Mouse (Mus musculus): ENCODE measurements around the gene Sh3bgrl2. TPM values are rescaled to one million over a fixed set of nuclear protein-coding genes. Genes with fewer than 3 reads are reported as not detected.

Gene Sh3bgrl2
- total and polyA plus RNA-seq, 3 experiments: 2.6 to 10.1 (median 3.7) TPM

DNA sequence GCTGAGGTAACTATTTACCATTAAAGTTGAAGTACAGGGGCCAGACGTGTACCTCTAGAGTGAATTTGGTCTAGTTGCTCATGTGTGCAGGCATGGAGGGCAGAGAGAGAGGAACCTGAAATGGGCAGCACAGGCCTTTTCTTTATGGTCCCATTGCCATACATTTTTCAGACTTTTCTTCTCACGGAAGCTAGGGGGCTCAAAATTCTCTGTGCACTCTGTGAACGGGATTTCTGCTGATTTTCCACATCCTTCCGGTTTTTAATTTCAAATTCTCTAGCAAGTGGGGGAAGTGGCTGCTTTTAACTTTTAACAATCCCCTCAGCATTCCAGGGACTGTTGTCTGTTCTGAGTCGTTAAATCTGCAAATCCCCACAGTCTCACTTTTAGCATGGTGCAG, 83.8 kb downstream of the Sh3bgrl2 start:
- H3K9ac ChIP-seq (ENCODE audit: low read depth, low read length): no peak overlapping the region
- no peaks in the 10 kb centered on the region for H3K27me3 ChIP-seq (ENCODE audit: control insufficient read depth, insufficient read depth, low read length)
- DNase-seq: no peak
- no peaks in the 10 kb centered on the region for H3K79me2 ChIP-seq (replicated peaks; ENCODE audit: control insufficient read depth, insufficient read depth, low read length)
- H3K27ac ChIP-seq: no peak overlapping the region
- no peaks in the 10 kb centered on the region for H3K4me1 ChIP-seq (ENCODE audit: control insufficient read depth, insufficient read depth, low read length)
- intact Hi-C loops (cut with DNase I): no loop called here
- TF ChIP-seq EP300 (IDR thresholded peaks at IDR 0.05; ENCODE audit: insufficient read depth, low read depth, low read length) (no peak), CTCF (IDR thresholded peaks at IDR 0.05) (peak; percentile 20; the same call in 1 of the 2 replicates), POLR2A (IDR thresholded peaks at IDR 0.05; ENCODE audit: insufficient read depth, low read depth, low read length) (no peak)
- WGBS: 45% methylated on average over 5 of the region's 5 CpGs
- no peak overlapping the region for H3K4me3 ChIP-seq
- H3K36me3 ChIP-seq (ENCODE audit: control insufficient read depth, insufficient read depth, low read length): no peaks in the 10 kb centered on the region

DNA sequence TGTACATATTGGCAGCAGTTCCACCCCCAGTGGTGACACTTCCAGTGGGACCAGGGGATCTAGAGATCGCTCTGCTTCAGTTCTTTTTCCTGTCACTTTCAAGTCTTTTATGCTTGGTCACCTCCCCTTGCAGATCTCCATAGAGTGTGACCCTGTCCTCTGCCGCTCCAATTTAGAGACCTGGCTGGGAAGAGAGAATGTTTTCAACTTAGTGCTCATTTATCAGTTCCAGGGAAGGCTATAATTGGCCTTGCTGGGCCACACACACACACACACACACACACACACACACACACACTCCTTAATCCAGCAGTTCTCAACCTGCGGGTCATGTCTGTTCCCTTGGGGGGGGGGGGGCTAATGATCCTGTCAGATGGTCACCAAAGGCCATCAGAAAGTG, 86.6 kb downstream of the Sh3bgrl2 start:
- Histone ChIP-seq H3K79me2 (replicated peaks; ENCODE audit: control insufficient read depth, insufficient read depth, low read length) (no peaks in the 10 kb centered on the region), H3K4me3 (no peak overlapping the region), H3K4me1 (ENCODE audit: control insufficient read depth, insufficient read depth, low read length) (no peaks in the 10 kb centered on the region), H3K27me3 (ENCODE audit: control insufficient read depth, insufficient read depth, low read length) (no peaks in the 10 kb centered on the region), H3K27ac (no peak overlapping the region), H3K9ac (ENCODE audit: low read depth, low read length) (no peak overlapping the region), H3K36me3 (ENCODE audit: control insufficient read depth, insufficient read depth, low read length) (no peaks in the 10 kb centered on the region)
- DNase-seq: no peak
- TF ChIP-seq EP300 (IDR thresholded peaks at IDR 0.05; ENCODE audit: insufficient read depth, low read depth, low read length) (no peak), CTCF (IDR thresholded peaks at IDR 0.05) (no peak), POLR2A (IDR thresholded peaks at IDR 0.05; ENCODE audit: insufficient read depth, low read depth, low read length) (no peak)
- 61% methylated on average over 3 of the region's 3 CpGs for WGBS
- intact Hi-C loops (cut with DNase I): no loop called here

DNA sequence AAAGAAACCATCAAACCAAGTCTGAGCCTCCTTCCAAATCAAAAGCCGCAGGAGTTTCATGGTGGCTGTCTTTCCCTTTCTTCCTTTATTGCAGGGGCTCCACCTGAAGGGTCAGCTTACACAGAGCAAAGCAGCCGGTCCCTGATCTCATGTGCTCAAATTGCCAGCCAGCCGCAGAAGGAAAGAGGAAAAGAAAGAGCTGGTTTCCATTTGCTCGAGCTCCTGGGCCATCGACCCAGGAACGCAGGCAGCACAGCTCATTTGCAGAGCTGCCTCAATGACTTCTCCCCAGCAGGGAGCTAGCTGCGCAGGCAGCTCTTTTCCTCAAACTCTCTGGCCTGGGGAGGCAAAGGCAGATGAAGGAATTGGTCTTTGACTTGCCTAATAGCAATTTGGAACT, 87.9 kb downstream of the Sh3bgrl2 start:
- H3K79me2 ChIP-seq (replicated peaks; ENCODE audit: control insufficient read depth, insufficient read depth, low read length): no peaks in the 10 kb centered on the region
- no peaks in the 10 kb centered on the region for H3K4me1 ChIP-seq (ENCODE audit: control insufficient read depth, insufficient read depth, low read length)
- WGBS: 43% methylated on average over 7 of the region's 7 CpGs
- H3K9ac ChIP-seq (ENCODE audit: low read depth, low read length): no peak overlapping the region
- no peak for DNase-seq
- H3K27me3 ChIP-seq (ENCODE audit: control insufficient read depth, insufficient read depth, low read length): no peaks in the 10 kb centered on the region
- no peak overlapping the region for H3K27ac ChIP-seq
- H3K4me3 ChIP-seq: no peak overlapping the region
- TF ChIP-seq CTCF (IDR thresholded peaks at IDR 0.05): no peak
- H3K36me3 ChIP-seq (ENCODE audit: control insufficient read depth, insufficient read depth, low read length): no peaks in the 10 kb centered on the region
- intact Hi-C loops (cut with DNase I): no loop called here

DNA sequence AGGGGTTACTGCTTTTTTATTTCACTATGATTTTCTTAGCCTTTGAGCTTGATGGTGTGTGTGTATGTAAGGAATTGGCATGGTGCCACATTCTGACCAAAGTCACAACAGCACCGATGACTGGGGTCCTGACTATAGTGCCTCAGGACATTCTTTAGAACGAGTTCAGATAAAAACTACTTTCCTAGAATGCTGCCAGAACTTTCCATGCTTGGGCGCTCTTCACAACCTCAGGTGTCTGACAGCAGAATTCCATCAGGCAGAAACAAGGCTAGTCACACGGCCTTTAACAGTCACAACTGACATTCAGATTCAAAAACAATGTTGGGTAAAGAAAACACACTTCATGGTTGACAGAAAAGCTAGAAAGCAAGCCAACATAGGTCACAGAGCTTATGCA, 95.0 kb downstream of the Sh3bgrl2 start:
- Histone ChIP-seq H3K4me3 (no peak overlapping the region), H3K27ac (no peak overlapping the region), H3K9ac (ENCODE audit: low read depth, low read length) (no peak overlapping the region), H3K79me2 (replicated peaks; ENCODE audit: control insufficient read depth, insufficient read depth, low read length) (no peaks in the 10 kb centered on the region), H3K27me3 (ENCODE audit: control insufficient read depth, insufficient read depth, low read length) (no peaks in the 10 kb centered on the region), H3K4me1 (ENCODE audit: control insufficient read depth, insufficient read depth, low read length) (no peaks in the 10 kb centered on the region), H3K36me3 (ENCODE audit: control insufficient read depth, insufficient read depth, low read length) (no peaks in the 10 kb centered on the region)
- WGBS: 35% methylated on average over 4 of the region's 4 CpGs
- intact Hi-C loops (cut with DNase I): no loop called here
- TF ChIP-seq POLR2A (IDR thresholded peaks at IDR 0.05; ENCODE audit: insufficient read depth, low read depth, low read length) (no peak), CTCF (IDR thresholded peaks at IDR 0.05) (no peak), EP300 (IDR thresholded peaks at IDR 0.05; ENCODE audit: insufficient read depth, low read depth, low read length) (no peak)
- DNase-seq: no peak

DNA sequence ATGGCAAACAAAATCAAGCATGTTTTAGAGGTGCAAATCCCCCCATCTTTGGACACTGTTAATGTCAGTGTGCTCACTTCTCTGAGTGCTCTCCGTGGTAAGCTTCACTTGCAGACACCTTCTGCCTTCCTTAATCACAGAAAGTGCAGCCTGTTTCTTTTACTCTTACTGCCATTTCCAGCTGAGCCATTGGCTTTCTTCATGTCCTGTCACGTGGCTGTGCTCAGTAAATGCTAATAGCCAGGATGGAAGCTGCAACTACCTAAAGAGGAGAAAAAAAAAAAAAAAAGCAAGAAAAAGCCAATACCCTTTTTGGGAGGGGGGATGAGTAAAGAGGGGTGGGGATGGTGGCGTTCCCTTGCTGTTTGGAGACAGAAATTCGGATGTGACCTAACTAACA, 95.7 kb downstream of the Sh3bgrl2 start:
- no peak for DNase-seq
- Histone ChIP-seq H3K9ac (ENCODE audit: low read depth, low read length) (no peak overlapping the region), H3K27me3 (ENCODE audit: control insufficient read depth, insufficient read depth, low read length) (no peaks in the 10 kb centered on the region), H3K27ac (no peak overlapping the region), H3K4me1 (ENCODE audit: control insufficient read depth, insufficient read depth, low read length) (no peaks in the 10 kb centered on the region; the same call in 1 of the 2 replicates), H3K4me3 (no peak overlapping the region), H3K79me2 (replicated peaks; ENCODE audit: control insufficient read depth, insufficient read depth, low read length) (no peaks in the 10 kb centered on the region), H3K36me3 (ENCODE audit: control insufficient read depth, insufficient read depth, low read length) (no peaks in the 10 kb centered on the region)
- WGBS: 66% methylated on average over 4 of the region's 4 CpGs
- intact Hi-C loops (cut with DNase I): no loop called here
- no peak for TF ChIP-seq EP300 (IDR thresholded peaks at IDR 0.05; ENCODE audit: insufficient read depth, low read depth, low read length)

DNA sequence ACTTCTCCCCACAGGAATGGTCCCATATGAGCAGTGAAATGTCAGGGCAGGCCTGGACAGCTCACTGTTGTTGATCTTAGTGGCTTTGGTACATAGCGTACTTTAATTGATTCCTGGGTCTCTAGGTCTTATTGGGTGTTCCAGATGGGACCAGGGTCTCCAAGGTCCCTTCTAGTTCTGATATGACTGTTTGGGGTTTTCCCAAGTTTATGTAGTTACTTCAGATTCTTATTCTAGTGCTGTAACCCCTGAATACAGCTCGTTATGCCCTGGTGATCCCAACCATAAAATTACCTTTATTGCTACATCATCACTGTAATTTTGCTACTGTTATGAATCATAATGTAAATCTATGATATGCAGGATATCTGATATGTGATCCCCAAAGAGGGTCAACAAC, 98.1 kb downstream of the Sh3bgrl2 start:
- 93% methylated on average over 2 of the region's 2 CpGs for WGBS
- Histone ChIP-seq H3K27me3 (ENCODE audit: control insufficient read depth, insufficient read depth, low read length) (no peaks in the 10 kb centered on the region), H3K27ac (no peak overlapping the region), H3K36me3 (ENCODE audit: control insufficient read depth, insufficient read depth, low read length) (no peaks in the 10 kb centered on the region), H3K9ac (ENCODE audit: low read depth, low read length) (no peak overlapping the region), H3K4me3 (no peak overlapping the region), H3K79me2 (replicated peaks; ENCODE audit: control insufficient read depth, insufficient read depth, low read length) (no peaks in the 10 kb centered on the region), H3K4me1 (ENCODE audit: control insufficient read depth, insufficient read depth, low read length) (no peaks in the 10 kb centered on the region; the same call in none of the 2 replicates)
- intact Hi-C loops (cut with DNase I): no loop called here
- TF ChIP-seq CTCF (IDR thresholded peaks at IDR 0.05) (no peak), POLR2A (IDR thresholded peaks at IDR 0.05; ENCODE audit: insufficient read depth, low read depth, low read length) (no peak), EP300 (IDR thresholded peaks at IDR 0.05; ENCODE audit: insufficient read depth, low read depth, low read length) (no peak)
- no peak for DNase-seq

Data from heart, adult 2 months (tissue).